Mouse (Mus musculus) stomach, postnatal 0 days (tissue): Measurements from ENCODE around the gene Vav2. TPM values are rescaled to one million over a fixed set of nuclear protein-coding genes. Genes with fewer than 3 reads are reported as not detected.
A peak's percentile ranks its signal among the peaks of the same experiment; 100 is the strongest.

Experiments used
- ATAC-seq: fragments of 200-750 bp; cut with Nextera tagmentation; 2 replicates; pipeline ENCODE4 v1.8.0; 2017; ENCODE audit not compliant: low FRiP score, low TSS enrichment
- DNase-seq: peaks from one replicate; pipeline ENCODE4 v3.0.0-alpha.2; 2016; ENCODE audit warnings: low spot score
- H3K27ac ChIP-seq: fragments of 300-500 bp; sonication (generic); replicated peaks from 2 replicates; pipeline ENCODE4 v1.5.1; 2014; ENCODE audit warnings: mild to moderate bottlenecking, control low read depth
- H3K27me3 ChIP-seq: fragments of 300-500 bp; sonication (generic); 2 replicates; pipeline ENCODE4 v1.6.1; 2014; ENCODE audit warnings: low read length; ENCODE audit not compliant: control insufficient read depth, insufficient read depth
- H3K36me3 ChIP-seq: fragments of 300-500 bp; sonication (generic); 2 replicates; pipeline ENCODE4 v1.6.1; 2014; ENCODE audit warnings: low read length, mixed read lengths; ENCODE audit not compliant: control insufficient read depth, insufficient read depth
- H3K4me1 ChIP-seq: fragments of 300-500 bp; sonication (generic); replicated peaks from 2 replicates; pipeline ENCODE4 v1.6.1; 2014; ENCODE audit warnings: antibody characterized with exemption; ENCODE audit not compliant: control insufficient read depth, insufficient read depth
- H3K4me2 ChIP-seq: fragments of 300-500 bp; sonication (generic); replicated peaks from 2 replicates; pipeline ENCODE4 v1.6.1; 2014; ENCODE audit warnings: low read depth, mild to moderate bottlenecking, control low read depth, moderate library complexity
- H3K4me3 ChIP-seq: fragments of 300-500 bp; sonication (generic); 2 replicates; pipeline ENCODE4 v1.5.1; 2014; ENCODE audit warnings: low read depth, low read length, control low read depth
- H3K9ac ChIP-seq: fragments of 300-500 bp; sonication (generic); 2 replicates; pipeline ENCODE4 v1.6.1; 2014; ENCODE audit warnings: mild to moderate bottlenecking, low read length, control low read depth, mixed read lengths
- H3K9me3 ChIP-seq: fragments of 300-500 bp; sonication (generic); 2 replicates; pipeline ENCODE4 v1.6.1; 2016; ENCODE audit warnings: low read length; ENCODE audit not compliant: control insufficient read depth
- CTCF ChIP-seq: IDR thresholded peaks from 2 replicates; pipeline ENCODE4 v1.5.1; 2016; ENCODE audit warnings: antibody characterized with exemption, low read depth, mild to moderate bottlenecking, moderate library complexity
- EP300 ChIP-seq: optimal IDR thresholded peaks from 2 replicates; pipeline ENCODE3; 2016; ENCODE audit warnings: antibody characterized with exemption
- WGBS: fragments of 180-500 bp; shearing (Covaris S2); extraction: QIAGEN DNeasy Blood & Tissue Kit; methylation state at CpG from one replicate; pipeline ENCODE4 v1.1.7; 2014; 5-methylcytosine and 5-hydroxymethylcytosine counted together
- polyA plus RNA-seq: library from polyadenylated mRNA; unstranded; fragments of >200 nt; fragmentation: Nextera tagmentation; extraction: Ambion mirVana; gene quantifications from 2 replicates; pipeline ENCODE4 v1.2.1, GENCODE M21; 2015

The Vav2 gene
- polyA plus RNA-seq, 1 experiment from 2014 or later = 2.7 TPM

- no peaks in the 10 kb centered on the region for H3K4me1 ChIP-seq
- H3K9me3 ChIP-seq = no peaks in the 10 kb centered on the region
- 64% methylated on average over 9 of the region's 9 CpGs for WGBS
- H3K4me2 ChIP-seq = no peak overlapping the region
- no peak overlapping the region for H3K27ac ChIP-seq
- H3K36me3 ChIP-seq = peaks cover 51% of the 10 kb centered on the region
- H3K4me3 ChIP-seq = no peak overlapping the region
- TF ChIP-seq CTCF = no peak
- TF ChIP-seq EP300 = no peak
- H3K9ac ChIP-seq = no peak overlapping the region
- ATAC-seq = no peak
- DNase-seq = no peak
- no peaks in the 10 kb centered on the region for H3K27me3 ChIP-seq
Measured at GRCm38 (mm10) chr2:27460651-27461050, 33.8 kb upstream of the Vav2 start.

GRCm38 (mm10) chr2:27460163-27460562 lies 33.3 kb upstream of the Vav2 start:
- WGBS = 72% methylated on average over 5 of the region's 5 CpGs
- DNase-seq = no peak
- Histone ChIP-seq H3K4me3 (no peak overlapping the region), H3K4me1 (no peaks in the 10 kb centered on the region), H3K9me3 (no peaks in the 10 kb centered on the region), H3K4me2 (no peak overlapping the region), H3K27me3 (no peaks in the 10 kb centered on the region), H3K36me3 (peaks cover 53% of the 10 kb centered on the region), H3K9ac (no peak overlapping the region), H3K27ac (no peak overlapping the region)
- no peak for TF ChIP-seq CTCF
- no peak for TF ChIP-seq EP300
- ATAC-seq = no peak

DNA sequence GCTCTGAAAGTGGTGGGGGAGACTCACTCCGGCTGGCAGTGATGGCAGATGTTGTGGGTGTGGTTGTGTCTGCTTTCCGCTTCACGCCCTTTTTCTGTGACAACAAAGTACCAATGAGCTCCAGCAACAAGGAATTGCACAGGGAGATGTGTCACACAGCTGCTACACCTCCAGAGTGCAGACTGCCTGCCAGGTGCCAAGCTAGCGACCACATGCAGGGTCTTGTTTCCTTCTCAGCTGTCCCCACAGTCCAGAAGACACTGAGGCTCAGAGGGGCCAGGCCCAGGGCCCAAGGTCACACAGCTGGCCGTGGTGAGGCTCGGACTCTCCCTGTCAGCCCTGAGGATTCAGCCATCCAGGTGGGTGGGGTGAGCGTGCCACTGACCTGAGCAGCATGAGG lies 32.9 kb upstream of the Vav2 start:
- Histone ChIP-seq H3K27ac (no peak overlapping the region), H3K4me1 (no peaks in the 10 kb centered on the region), H3K36me3 (peaks cover 54% of the 10 kb centered on the region), H3K27me3 (no peaks in the 10 kb centered on the region), H3K9ac (no peak overlapping the region), H3K9me3 (no peaks in the 10 kb centered on the region), H3K4me3 (no peak overlapping the region), H3K4me2 (no peak overlapping the region)
- no peak for TF ChIP-seq CTCF
- TF ChIP-seq EP300 = no peak
- DNase-seq (no peak), ATAC-seq (no peak)
- 87% methylated on average over 7 of the region's 7 CpGs for WGBS

- WGBS = 80% methylated on average over 14 of the region's 14 CpGs
- H3K9me3 ChIP-seq = no peaks in the 10 kb centered on the region
- H3K4me3 ChIP-seq = no peak overlapping the region
- no peaks in the 10 kb centered on the region for H3K4me1 ChIP-seq
- H3K27ac ChIP-seq = no peak overlapping the region
- no peaks in the 10 kb centered on the region for H3K27me3 ChIP-seq
- DNase-seq (no peak), ATAC-seq (no peak)
- H3K4me2 ChIP-seq = no peak overlapping the region
- TF ChIP-seq EP300 (no peak), CTCF (no peak)
- no peak overlapping the region for H3K9ac ChIP-seq
- H3K36me3 ChIP-seq = peaks cover 68% of the 10 kb centered on the region
Measured at GRCm38 (mm10) chr2:27450226-27450625, 23.4 kb upstream of the Vav2 start.

- Histone ChIP-seq H3K4me2 (no peak overlapping the region), H3K4me3 (no peak overlapping the region), H3K4me1 (no peaks in the 10 kb centered on the region), H3K27me3 (no peaks in the 10 kb centered on the region), H3K9ac (no peak overlapping the region), H3K9me3 (no peaks in the 10 kb centered on the region), H3K36me3 (peaks cover 49% of the 10 kb centered on the region), H3K27ac (no peak overlapping the region)
- DNase-seq = no peak
- 84% methylated on average over 5 of the region's 5 CpGs for WGBS
- no peak for ATAC-seq
- TF ChIP-seq CTCF (peak; percentile 50), EP300 (no peak)
Measured at GRCm38 (mm10) chr2:27447782-27448181, 20.9 kb upstream of the Vav2 start.

- no peak for ATAC-seq
- no peaks in the 10 kb centered on the region for H3K27me3 ChIP-seq
- no peaks in the 10 kb centered on the region for H3K4me1 ChIP-seq
- H3K36me3 ChIP-seq = peaks cover 43% of the 10 kb centered on the region
- 90% methylated on average over 8 of the region's 8 CpGs for WGBS
- no peak for DNase-seq
- no peak overlapping the region for H3K4me3 ChIP-seq
- H3K4me2 ChIP-seq = no peak overlapping the region
- no peak overlapping the region for H3K9ac ChIP-seq
- no peaks in the 10 kb centered on the region for H3K9me3 ChIP-seq
- H3K27ac ChIP-seq = no peak overlapping the region
- TF ChIP-seq EP300 = no peak
- no peak for TF ChIP-seq CTCF
Measured at GRCm38 (mm10) chr2:27446812-27447211, 20.0 kb upstream of the Vav2 start.
